Mouse (Mus musculus) MEL (cell line): ENCODE data around the gene Gbx2.

Source experiments
- CHD2 ChIP-seq: IDR thresholded peaks from 2 replicates; pipeline ENCODE4 v1.6.1; 2011; ENCODE audit warnings: low read length, improper control_type of control experiment
- CTCF ChIP-seq, 3 experiments: IDR thresholded peaks in 2 of 3; conservative IDR thresholded peaks in 1 of 3; 2 replicates each; pipeline ENCODE4 v1.5.1; 2011 to 2012; ENCODE audit warnings: low read length in 3 of 3, low read depth in 2 of 3, mild to moderate bottlenecking in 2 of 3, improper control_type of control experiment in 1 of 3, inconsistent platforms in 1 of 3, mixed read lengths in 1 of 3, moderate library complexity in 1 of 3; ENCODE audit not compliant: control insufficient read depth in 1 of 3, insufficient read depth in 1 of 3, poor library complexity in 1 of 3, severe bottlenecking in 1 of 3
- GABPA ChIP-seq: IDR thresholded peaks from 2 replicates; pipeline ENCODE4 v1.6.1; 2012; ENCODE audit warnings: low read depth, mild to moderate bottlenecking, inconsistent platforms, low read length, improper control_type of control experiment, moderate library complexity
- NRF1 ChIP-seq: IDR thresholded peaks from 2 replicates; pipeline ENCODE4 v1.6.1; 2014; ENCODE audit warnings: low read depth, mild to moderate bottlenecking, inconsistent platforms, low read length, improper control_type of control experiment, moderate library complexity; ENCODE audit not compliant: poor library complexity, insufficient read depth, severe bottlenecking
- POLR2A ChIP-seq, 2 experiments: IDR thresholded peaks; 2 replicates each; pipeline ENCODE4 v1.6.1; 2011 to 2012; ENCODE audit warnings: low read length in 2 of 2, mild to moderate bottlenecking in 2 of 2, control low read depth in 1 of 2, improper control_type of control experiment in 1 of 2, low read depth in 1 of 2, moderate library complexity in 1 of 2; ENCODE audit not compliant: control insufficient read depth in 1 of 2, insufficient read depth in 1 of 2, poor library complexity in 1 of 2
- TCF12 ChIP-seq: IDR thresholded peaks from 2 replicates; pipeline ENCODE4 v1.6.1; 2014; ENCODE audit warnings: low read depth, mild to moderate bottlenecking, inconsistent platforms, low read length, improper control_type of control experiment, moderate library complexity
- USF1 ChIP-seq: IDR thresholded peaks from 2 replicates; pipeline ENCODE4 v1.6.1; 2014; ENCODE audit warnings: low read depth, mild to moderate bottlenecking, inconsistent platforms, low read length, improper control_type of control experiment, moderate library complexity

GRCm38 (mm10) chr1:89930551-89930950 lies 428 bp downstream of the Gbx2 start:
- TF ChIP-seq USF1 (no peak), POLR2A (IDR thresholded peaks at IDR 0.05; ENCODE audit: control insufficient read depth in 1 of 2, insufficient read depth in 1 of 2, low read depth in 1 of 2, low read length in 2 of 2, poor library complexity in 1 of 2) (no peak), CTCF (IDR thresholded peaks at IDR 0.05 in 2 of 3, conservative IDR thresholded peaks at IDR 0.05 in 1 of 3; ENCODE audit: control insufficient read depth in 1 of 3, insufficient read depth in 1 of 3, low read depth in 2 of 3, low read length in 3 of 3, poor library complexity in 1 of 3, severe bottlenecking in 1 of 3) (no peak), CHD2 (no peak), NRF1 (no peak), TCF12 (no peak), GABPA (no peak)
